In the genomic region with DNA sequence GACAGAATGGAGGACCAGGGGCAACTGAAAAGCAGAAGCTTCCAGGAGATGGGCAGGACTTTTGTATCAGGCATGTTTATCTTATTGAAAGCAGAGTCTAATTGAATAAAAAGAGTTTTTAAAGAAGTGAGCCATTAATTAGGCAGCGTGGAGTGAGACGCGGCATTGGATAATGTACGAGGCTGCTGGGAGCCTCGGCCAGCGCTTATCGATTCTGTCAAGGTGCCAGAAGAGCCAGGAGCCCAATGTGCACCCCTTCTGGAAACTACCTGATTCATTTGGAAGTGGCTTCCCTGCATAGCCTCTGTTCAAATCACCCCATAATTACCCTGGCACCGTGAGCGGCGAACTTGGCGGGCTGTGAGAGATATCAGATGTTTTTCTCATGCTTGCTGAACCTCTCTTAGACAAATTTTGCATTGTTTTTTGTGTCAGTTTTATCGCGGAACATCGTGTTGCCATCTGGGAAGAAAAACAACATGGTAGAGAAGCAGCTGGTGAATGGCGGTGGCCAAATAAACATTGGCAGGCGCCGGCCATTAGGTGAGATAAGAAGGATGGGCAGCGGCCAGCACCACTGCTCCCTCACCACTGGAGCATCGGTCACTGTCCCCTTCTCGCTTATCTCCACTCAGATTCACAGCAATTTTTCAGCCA, we compare ENCODE assay signal across 18 mouse cellular contexts. TPM values are rescaled to one million over a fixed set of nuclear protein-coding genes. Genes with fewer than 3 reads are reported as not detected.
DNase-seq lines count a peak whose midpoint lies in the region; ATAC-seq and TF ChIP-seq lines count a peak whose summit lies in the region.
"Had no signal": no experiment of that assay in that cellular context is flagged by ENCODE, and none has a peak within 500 bp of the region (broad histone marks: within the 10 kb centered on the region; RNA-seq: fewer than 3 reads in every experiment).

No protein-coding gene starts in this region.

- no peaks in the 10 kb centered on the region for H3K27me3 ChIP-seq in hindbrain, postnatal 0 days (ENCODE audit: insufficient read depth, low read length)
- H3K27me3 ChIP-seq in hindbrain, embryonic 11.5 days (ENCODE audit: control insufficient read depth, insufficient read depth, low read length), result no peaks in the 10 kb centered on the region
- H3K27me3 ChIP-seq in E14TG2a.4 (ENCODE audit: insufficient read depth, low read length), result 0 out of 2 replicates have a peak, but pooled peaks cover 4% of the 10 kb centered on the region
- H3K27me3 ChIP-seq in ES-Bruce4 (ENCODE audit: control insufficient read depth, insufficient read depth, low read length, poor library complexity, severe bottlenecking), result no peaks in the 10 kb centered on the region
- no peaks in the 10 kb centered on the region for H3K27me3 ChIP-seq in midbrain, embryonic 14.5 days (ENCODE audit: control insufficient read depth, insufficient read depth, low read length)
- H3K27me3 ChIP-seq: liver, embryonic 12.5 days had no signal

- no peak overlapping the region for H3K4me2 ChIP-seq in hindbrain, postnatal 0 days (ENCODE audit: low read depth, low read length)
- no peak overlapping the region for H3K4me2 ChIP-seq in hindbrain, embryonic 11.5 days (replicated peaks; ENCODE audit: low read depth, low read length)
- H3K4me2 ChIP-seq in midbrain, embryonic 14.5 days (ENCODE audit: low read length), result no peak overlapping the region
- H3K4me2 ChIP-seq: liver, embryonic 12.5 days had no signal

- H3K9ac ChIP-seq in hindbrain, postnatal 0 days (replicated peaks; ENCODE audit: low read length), result no peak overlapping the region
- no peak overlapping the region for H3K9ac ChIP-seq in hindbrain, embryonic 11.5 days (ENCODE audit: low read depth, low read length)
- no peak overlapping the region for H3K9ac ChIP-seq in ES-Bruce4 (ENCODE audit: low read depth, poor library complexity, severe bottlenecking)
- no peak overlapping the region for H3K9ac ChIP-seq in midbrain, embryonic 14.5 days (replicated peaks; ENCODE audit: low read length)
- H3K9ac ChIP-seq: liver, embryonic 12.5 days had no signal

- ATAC-seq in hindbrain, postnatal 0 days, result no peak
- no peak for ATAC-seq in hindbrain, embryonic 11.5 days (ENCODE audit: low FRiP score)
- ATAC-seq in midbrain, embryonic 14.5 days (ENCODE audit: low FRiP score, low TSS enrichment), result no peak
- ATAC-seq: inflammation-experienced regulatory T-cells, adult 6 months; liver, embryonic 12.5 days had no signal

- no peak overlapping the region for H3K4me3 ChIP-seq in hindbrain, postnatal 0 days (ENCODE audit: low read length)
- no peak overlapping the region for H3K4me3 ChIP-seq in hindbrain, embryonic 11.5 days (ENCODE audit: low read depth, low read length)
- H3K4me3 ChIP-seq in E14TG2a.4 (replicated peaks; ENCODE audit: low read length) (peak overlapping the region; percentile 69), ES-Bruce4 (ENCODE audit: low read depth, low read length) (peak overlapping the region; percentile 44)
- no peak overlapping the region for H3K4me3 ChIP-seq in midbrain, embryonic 14.5 days (replicated peaks; ENCODE audit: low read depth, low read length)
- H3K4me3 ChIP-seq: liver, embryonic 12.5 days; megakaryocyte, embryonic 14.5 days had no signal

- no peak for TF ChIP-seq CTCF in hindbrain, postnatal 0 days (IDR thresholded peaks at IDR 0.05; ENCODE audit: low read depth)
- no peak for TF ChIP-seq CTCF in E14TG2a.4 (conservative IDR thresholded peaks at IDR 0.05; ENCODE audit: low read length)
- TF ChIP-seq CTCF in ES-Bruce4 (IDR thresholded peaks at IDR 0.05; ENCODE audit: low read depth, low read length), result no peak

- WGBS in hindbrain, postnatal 0 days, result 77% methylated on average over 20 of the region's 20 CpGs
- 88% methylated on average over 20 of the region's 20 CpGs for WGBS in hindbrain, embryonic 11.5 days
- 93% methylated on average over 20 of the region's 20 CpGs for WGBS in midbrain, embryonic 14.5 days

- no peak for TF ChIP-seq EP300 in ES-Bruce4 (IDR thresholded peaks at IDR 0.05; ENCODE audit: insufficient read depth, low read depth, low read length)

- TF ChIP-seq POLR2A in ES-Bruce4 (IDR thresholded peaks at IDR 0.05; ENCODE audit: insufficient read depth, low read length), result no peak

- H3K36me3 ChIP-seq in hindbrain, postnatal 0 days (ENCODE audit: insufficient read depth, low read length), result no peaks in the 10 kb centered on the region
- no peaks in the 10 kb centered on the region for H3K36me3 ChIP-seq in hindbrain, embryonic 11.5 days (ENCODE audit: control insufficient read depth, insufficient read depth, low read length)
- no peaks in the 10 kb centered on the region for H3K36me3 ChIP-seq in E14TG2a.4 (ENCODE audit: insufficient read depth, low read length)
- no peaks in the 10 kb centered on the region for H3K36me3 ChIP-seq in ES-Bruce4 (ENCODE audit: control insufficient read depth, insufficient read depth, low read length, poor library complexity, severe bottlenecking)
- H3K36me3 ChIP-seq in midbrain, embryonic 14.5 days (ENCODE audit: control insufficient read depth, insufficient read depth, low read length), result no peaks in the 10 kb centered on the region
- H3K36me3 ChIP-seq: G1E; liver, embryonic 12.5 days had no signal

- no peaks in the 10 kb centered on the region for H3K9me3 ChIP-seq in hindbrain, postnatal 0 days (ENCODE audit: low read length)
- no peaks in the 10 kb centered on the region for H3K9me3 ChIP-seq in hindbrain, embryonic 11.5 days (ENCODE audit: control insufficient read depth, low read length)
- H3K9me3 ChIP-seq in E14TG2a.4 (ENCODE audit: low read length) (no peaks in the 10 kb centered on the region), ES-Bruce4 (replicated peaks; ENCODE audit: control insufficient read depth, insufficient read depth, low read length, poor library complexity, severe bottlenecking) (no peaks in the 10 kb centered on the region)
- H3K9me3 ChIP-seq in midbrain, embryonic 14.5 days (ENCODE audit: control insufficient read depth, low read length), result no peaks in the 10 kb centered on the region
- H3K9me3 ChIP-seq: G1E; liver, embryonic 12.5 days; megakaryocyte, embryonic 14.5 days had no signal

- H3K27ac ChIP-seq in hindbrain, postnatal 0 days, result no peak overlapping the region
- H3K27ac ChIP-seq in hindbrain, embryonic 11.5 days (ENCODE audit: low read depth, low read length), result no peak overlapping the region
- H3K27ac ChIP-seq in ES-Bruce4 (ENCODE audit: insufficient read depth, low read length), result no peak overlapping the region
- H3K27ac ChIP-seq in midbrain, embryonic 14.5 days (replicated peaks; ENCODE audit: low read depth, low read length), result no peak overlapping the region
- H3K27ac ChIP-seq: liver, embryonic 12.5 days had no signal

- H3K4me1 ChIP-seq in hindbrain, postnatal 0 days (ENCODE audit: insufficient read depth, low read length), result peaks cover 6% of the 10 kb centered on the region; the same call in 1 of the 2 replicates
- no peaks in the 10 kb centered on the region for H3K4me1 ChIP-seq in hindbrain, embryonic 11.5 days (replicated peaks; ENCODE audit: control insufficient read depth, insufficient read depth, low read length)
- H3K4me1 ChIP-seq in E14TG2a.4 (replicated peaks; ENCODE audit: low read depth, low read length), result no peaks in the 10 kb centered on the region; the same call in 1 of the 2 replicates
- H3K4me1 ChIP-seq in ES-Bruce4 (ENCODE audit: control insufficient read depth, insufficient read depth, low read length), result no peaks in the 10 kb centered on the region
- no peaks in the 10 kb centered on the region for H3K4me1 ChIP-seq in midbrain, embryonic 14.5 days (ENCODE audit: control insufficient read depth, insufficient read depth, low read length)
- H3K4me1 ChIP-seq: liver, embryonic 12.5 days; megakaryocyte, embryonic 14.5 days had no signal

- DNase-seq in hindbrain, postnatal 0 days (ENCODE audit: low spot score), result peak; percentile 27
- no peak for DNase-seq in hindbrain, embryonic 11.5 days (ENCODE audit: low spot score)
- peak; percentile 33 for DNase-seq in layer of hippocampus, adult 11-12 months (ENCODE audit: low spot score)
- DNase-seq in retina, postnatal 1 day, result no peak
- DNase-seq in embryo, embryonic 11 days, result no peak
- DNase-seq in midbrain, embryonic 14.5 days, result no peak
- DNase-seq: cerebellum, adult 9-11 months; gastrocnemius, postnatal 25 days; thymus, adult 18-20 months had no signal

RNA-seq across cellular contexts. Expression of a gene that starts 28.4 kb away (rescaled TPM):
- total RNA-seq in hindbrain, postnatal 0 days (2014; rRNA removed), result not detected in 2 replicates
- polyA plus RNA-seq in hindbrain, postnatal 0 days (2015; fragmentation: Nextera tagmentation; extraction: Ambion mirVana), result not detected in 2 replicates
- not detected in 2 replicates for polyA plus RNA-seq in hindbrain, embryonic 11.5 days (2014; fragmentation: Nextera tagmentation; extraction: Ambion mirVana)
- not detected in 2 replicates for polyA plus RNA-seq in ES-Bruce4 (2011; ENCODE audit: insufficient read depth, insufficient read length, low read depth, missing spikeins)
- polyA plus RNA-seq in midbrain, embryonic 14.5 days (2014; fragmentation: Nextera tagmentation; extraction: Ambion mirVana), result not detected in 2 replicates
- total RNA-seq: G1E; gastrocnemius, postnatal 25 days had no signal
- polyA plus RNA-seq: embryonic facial prominence, embryonic 11.5 days; G1E; heart, embryonic 14.5 days; inflammation-experienced regulatory T-cells, adult 6 months; kidney, embryonic 16.5 days; liver, embryonic 12.5 days had no signal

Comparison
In these comparisons a context has a peak if more than half of its experiments do, and no peak if none do; other contexts are left out.
1. DNase-seq: peak in hindbrain, postnatal 0 days (single experiment) and layer of hippocampus, adult 11-12 months (single experiment); none in hindbrain, embryonic 11.5 days (single experiment), retina, postnatal 1 day (single experiment), embryo, embryonic 11 days (single experiment) and midbrain, embryonic 14.5 days (single experiment).
2. H3K4me3 ChIP-seq: peak in E14TG2a.4 (single experiment) and ES-Bruce4 (single experiment); none in hindbrain, postnatal 0 days (single experiment), hindbrain, embryonic 11.5 days (single experiment) and midbrain, embryonic 14.5 days (single experiment).